Mouse (Mus musculus) forebrain, embryonic 14.5 days (tissue): Measurements from ENCODE around the gene S100g. TPM values are rescaled to one million over a fixed set of nuclear protein-coding genes. Genes with fewer than 3 reads are reported as not detected.

ENCODE experiments used
- ATAC-seq: fragments of 200-750 bp; cut with Nextera tagmentation; 2 replicates; pipeline ENCODE4 v1.8.0; 2017; ENCODE audit warnings: mild to moderate bottlenecking, moderate library complexity
- DNase-seq: peaks from one replicate; pipeline ENCODE4 v3.0.0-alpha.2; 2015; ENCODE audit warnings: low spot score
- H3K27ac ChIP-seq: fragments of 300-500 bp; sonication (generic); 2 replicates; pipeline ENCODE4 v1.5.1; 2014; ENCODE audit warnings: low read depth, mild to moderate bottlenecking, control low read depth, low read length, moderate library complexity
- H3K27me3 ChIP-seq: fragments of 300-500 bp; sonication (generic); replicated peaks from 2 replicates; pipeline ENCODE4 v1.6.1; 2014; ENCODE audit warnings: low read length, control low read depth, mixed read lengths; ENCODE audit not compliant: control insufficient read depth, insufficient read depth
- H3K36me3 ChIP-seq: fragments of 300-500 bp; sonication (generic); 2 replicates; pipeline ENCODE4 v1.6.1; 2014; ENCODE audit warnings: low read length, control low read depth; ENCODE audit not compliant: control insufficient read depth, insufficient read depth
- H3K4me1 ChIP-seq: fragments of 300-500 bp; sonication (generic); 2 replicates; pipeline ENCODE4 v1.6.1; 2014; ENCODE audit warnings: antibody characterized with exemption, low read length, control low read depth; ENCODE audit not compliant: control insufficient read depth, insufficient read depth
- H3K4me2 ChIP-seq: fragments of 300-500 bp; sonication (generic); 2 replicates; pipeline ENCODE4 v1.6.1; 2014; ENCODE audit warnings: mild to moderate bottlenecking, control low read depth, low read length
- H3K4me3 ChIP-seq: fragments of 300-500 bp; sonication (generic); 2 replicates; pipeline ENCODE4 v1.5.1; 2014; ENCODE audit warnings: low read depth, low read length, control low read depth
- H3K9ac ChIP-seq: fragments of 300-500 bp; sonication (generic); 2 replicates; pipeline ENCODE4 v1.6.1; 2014; ENCODE audit warnings: mild to moderate bottlenecking, low read length, control low read depth, moderate library complexity
- H3K9me3 ChIP-seq: fragments of 300-500 bp; sonication (generic); replicated peaks from 2 replicates; pipeline ENCODE4 v1.6.1; 2016; ENCODE audit warnings: low read length, control low read depth, mixed read lengths; ENCODE audit not compliant: control insufficient read depth
- WGBS: fragments of 180-500 bp; shearing (Covaris S2); extraction: QIAGEN DNeasy Blood & Tissue Kit; methylation state at CpG from one replicate; pipeline ENCODE4 v1.1.7; 2014; 5-methylcytosine and 5-hydroxymethylcytosine counted together
- polyA plus RNA-seq: library from polyadenylated mRNA; unstranded; fragments of >200 nt; fragmentation: Nextera tagmentation; extraction: Ambion mirVana; gene quantifications from 2 replicates; pipeline ENCODE4 v1.2.1, GENCODE M21; 2014

The S100g gene
- not detected in 2 replicates for polyA plus RNA-seq

- no peaks in the 10 kb centered on the region for H3K9me3 ChIP-seq
- H3K27ac ChIP-seq: no peak within 1 kb of the TSS
- no peak for DNase-seq
- no peaks in the 10 kb centered on the region for H3K36me3 ChIP-seq
- 48% methylated on average over 3 of the region's 3 CpGs for WGBS
- H3K4me3 ChIP-seq: no peak within 1 kb of the TSS
- no peak within 1 kb of the TSS for H3K4me2 ChIP-seq
- no peak within 1 kb of the TSS for H3K9ac ChIP-seq
- ATAC-seq: no peak
- no peaks in the 10 kb centered on the region for H3K4me1 ChIP-seq
- no peaks in the 10 kb centered on the region for H3K27me3 ChIP-seq
Measured at GRCm38 (mm10) chrX:162964383-162964782, at the start of gene S100g. S100g (minus strand) TSS chrX:162964599.

- DNase-seq (no peak), ATAC-seq (no peak)
- H3K27me3 ChIP-seq: no peaks in the 10 kb centered on the region
- no peaks in the 10 kb centered on the region for H3K4me1 ChIP-seq
- 80% methylated on average over 3 of the region's 3 CpGs for WGBS
- H3K36me3 ChIP-seq: no peaks in the 10 kb centered on the region
- H3K9ac ChIP-seq: no peak overlapping the region
- H3K4me2 ChIP-seq: no peak overlapping the region
- no peak overlapping the region for H3K4me3 ChIP-seq
- H3K27ac ChIP-seq: no peak overlapping the region
- H3K9me3 ChIP-seq: no peaks in the 10 kb centered on the region
Measured at GRCm38 (mm10) chrX:162992121-162992520, 27.7 kb upstream of the S100g start.

- DNase-seq (no peak), ATAC-seq (no peak)
- no peaks in the 10 kb centered on the region for H3K27me3 ChIP-seq
- H3K4me2 ChIP-seq: no peak overlapping the region
- 87% methylated on average over 4 of the region's 4 CpGs for WGBS
- no peak overlapping the region for H3K27ac ChIP-seq
- no peaks in the 10 kb centered on the region for H3K36me3 ChIP-seq
- no peaks in the 10 kb centered on the region for H3K4me1 ChIP-seq
- no peak overlapping the region for H3K9ac ChIP-seq
- H3K9me3 ChIP-seq: no peaks in the 10 kb centered on the region
- no peak overlapping the region for H3K4me3 ChIP-seq
Measured at GRCm38 (mm10) chrX:162991396-162991795, 27.0 kb upstream of the S100g start.

- Histone ChIP-seq H3K9me3 (no peaks in the 10 kb centered on the region), H3K9ac (no peak overlapping the region), H3K36me3 (no peaks in the 10 kb centered on the region), H3K4me1 (no peaks in the 10 kb centered on the region), H3K27me3 (no peaks in the 10 kb centered on the region), H3K27ac (no peak overlapping the region), H3K4me2 (no peak overlapping the region), H3K4me3 (no peak overlapping the region)
- 97% methylated on average over 10 of the region's 10 CpGs for WGBS
- no peak for DNase-seq
- no peak for ATAC-seq
Measured at GRCm38 (mm10) chrX:162986876-162987495, 22.6 kb upstream of the S100g start.

GRCm38 (mm10) chrX:162976194-162976593, 11.8 kb upstream of the S100g start:
- no peak overlapping the region for H3K9ac ChIP-seq
- ATAC-seq (no peak), DNase-seq (no peak)
- no peak overlapping the region for H3K4me2 ChIP-seq
- H3K9me3 ChIP-seq: no peaks in the 10 kb centered on the region
- no peaks in the 10 kb centered on the region for H3K36me3 ChIP-seq
- no peaks in the 10 kb centered on the region for H3K27me3 ChIP-seq
- H3K4me1 ChIP-seq: no peaks in the 10 kb centered on the region
- WGBS: 78% methylated on average over 3 of the region's 3 CpGs
- no peak overlapping the region for H3K27ac ChIP-seq
- H3K4me3 ChIP-seq: no peak overlapping the region

GRCm38 (mm10) chrX:162967456-162967855, 3.1 kb upstream of the S100g start:
- no peak for DNase-seq
- Histone ChIP-seq H3K4me1 (no peaks in the 10 kb centered on the region), H3K4me3 (no peak overlapping the region), H3K9ac (no peak overlapping the region), H3K4me2 (no peak overlapping the region), H3K9me3 (no peaks in the 10 kb centered on the region), H3K27ac (no peak overlapping the region), H3K27me3 (no peaks in the 10 kb centered on the region), H3K36me3 (no peaks in the 10 kb centered on the region)
- no peak for ATAC-seq
- WGBS: 80% methylated on average over 8 of the region's 8 CpGs

- no peaks in the 10 kb centered on the region for H3K27me3 ChIP-seq
- no peaks in the 10 kb centered on the region for H3K4me1 ChIP-seq
- ATAC-seq (no peak), DNase-seq (no peak)
- no peaks in the 10 kb centered on the region for H3K9me3 ChIP-seq
- H3K27ac ChIP-seq: no peak overlapping the region
- no peaks in the 10 kb centered on the region for H3K36me3 ChIP-seq
- no peak overlapping the region for H3K4me2 ChIP-seq
- no peak overlapping the region for H3K9ac ChIP-seq
- 54% methylated on average over 4 of the region's 4 CpGs for WGBS
- no peak overlapping the region for H3K4me3 ChIP-seq
Measured at GRCm38 (mm10) chrX:162963840-162964239, 559 bp downstream of the S100g start.

GRCm38 (mm10) chrX:162957921-162958320, 6.5 kb downstream of the S100g start:
- Histone ChIP-seq H3K27ac (no peak overlapping the region), H3K4me1 (no peaks in the 10 kb centered on the region), H3K4me3 (no peak overlapping the region), H3K36me3 (no peaks in the 10 kb centered on the region), H3K9me3 (no peaks in the 10 kb centered on the region), H3K9ac (no peak overlapping the region), H3K27me3 (no peaks in the 10 kb centered on the region), H3K4me2 (no peak overlapping the region)
- no peak for DNase-seq
- no peak for ATAC-seq
- 82% methylated on average over 3 of the region's 3 CpGs for WGBS

GRCm38 (mm10) chrX:162949811-162950439, 14.5 kb downstream of the S100g start:
- DNase-seq (peak; percentile 84), ATAC-seq (peak; percentile 86)
- 23% methylated on average over 3 of the region's 3 CpGs for WGBS
- Histone ChIP-seq H3K9me3 (no peaks in the 10 kb centered on the region), H3K4me3 (no peak overlapping the region), H3K4me2 (no peak overlapping the region), H3K27ac (no peak overlapping the region), H3K4me1 (no peaks in the 10 kb centered on the region), H3K36me3 (no peaks in the 10 kb centered on the region), H3K27me3 (no peaks in the 10 kb centered on the region), H3K9ac (no peak overlapping the region)
